Mouse (Mus musculus) right cerebral cortex, adult 18-20 months (tissue): ENCODE measurements around the gene Prkcsh.

Experiments
- DNase-seq: peaks from one replicate; pipeline ENCODE4 v3.0.0; 2022; ENCODE audit warnings: mixed read lengths

Gene Prkcsh

DNA sequence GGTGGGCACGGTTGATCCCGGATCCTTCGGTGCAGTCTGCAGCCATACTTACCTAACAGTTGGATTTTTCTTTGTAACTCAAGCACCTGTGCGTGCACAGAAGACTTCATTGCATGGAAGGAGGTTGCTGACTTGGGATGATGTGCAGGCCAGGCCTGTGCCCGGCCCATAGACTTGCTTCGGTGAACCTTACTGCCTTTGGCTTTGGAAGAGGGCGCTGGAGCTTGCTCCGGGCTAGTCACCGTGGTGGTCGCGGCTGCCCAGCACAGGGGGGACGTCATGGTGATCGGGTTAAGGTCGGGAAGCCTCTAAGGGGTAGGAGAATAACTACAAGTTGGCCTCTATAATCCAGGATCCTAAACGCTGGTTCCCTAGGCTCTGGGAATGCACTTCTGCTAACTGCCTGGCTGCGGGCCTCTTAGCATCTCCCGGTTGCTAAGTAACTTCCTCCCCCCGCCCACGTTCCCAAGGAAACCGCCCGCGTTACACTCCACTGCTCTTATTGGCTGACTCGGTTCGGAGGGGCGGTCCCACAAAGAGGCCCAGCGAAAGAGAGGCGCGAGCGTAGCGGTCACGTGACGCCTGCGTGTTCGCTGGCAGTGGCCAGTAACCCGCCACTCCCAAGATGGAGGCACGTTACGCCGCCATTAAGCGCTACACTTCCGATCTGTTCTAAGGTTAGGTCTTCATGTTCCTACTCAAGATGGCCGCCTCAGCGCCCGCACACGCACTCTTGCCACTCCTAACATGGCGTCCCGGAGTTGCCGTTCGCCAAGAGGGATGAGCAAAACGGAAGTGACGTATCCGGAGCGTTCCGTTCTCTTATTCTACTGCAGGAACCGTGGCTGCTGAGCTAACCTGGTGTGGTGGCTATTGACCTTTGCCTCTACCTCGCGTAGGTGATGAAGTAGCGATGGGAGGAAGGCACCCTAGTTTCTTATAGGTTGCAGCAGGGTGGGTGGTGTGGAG lies at the start of gene Prkcsh, which contains the start of gene Ccdc151:
TSS of gene Prkcsh (plus strand) at position 613 of the 969 bp plus-strand sequence.
TSS of gene Ccdc151 (minus strand) at position 441 of the 969 bp plus-strand sequence.
- DNase-seq: peak; percentile 100

DNA sequence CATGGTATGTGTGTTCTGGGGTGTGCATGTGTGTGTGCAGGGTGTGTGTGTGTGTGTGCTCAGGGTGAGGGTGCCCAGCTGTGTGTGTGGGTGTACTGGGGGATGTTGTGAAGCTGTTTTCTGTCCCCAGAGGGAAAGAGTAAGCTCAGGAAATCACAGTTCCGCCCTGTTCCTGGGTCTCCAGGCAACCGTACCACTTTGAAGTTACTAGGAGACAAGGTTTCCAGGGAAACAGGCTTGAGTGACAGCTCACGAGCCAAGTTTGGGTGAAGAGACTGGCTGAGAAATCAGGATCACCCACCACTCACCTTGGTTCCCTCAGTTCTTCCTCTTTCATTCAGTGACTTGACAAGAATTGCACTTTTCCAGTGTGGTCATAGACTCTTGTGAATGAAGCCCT lies 49.0 kb upstream of the Prkcsh start:
- DNase-seq: peak; percentile 80

DNA sequence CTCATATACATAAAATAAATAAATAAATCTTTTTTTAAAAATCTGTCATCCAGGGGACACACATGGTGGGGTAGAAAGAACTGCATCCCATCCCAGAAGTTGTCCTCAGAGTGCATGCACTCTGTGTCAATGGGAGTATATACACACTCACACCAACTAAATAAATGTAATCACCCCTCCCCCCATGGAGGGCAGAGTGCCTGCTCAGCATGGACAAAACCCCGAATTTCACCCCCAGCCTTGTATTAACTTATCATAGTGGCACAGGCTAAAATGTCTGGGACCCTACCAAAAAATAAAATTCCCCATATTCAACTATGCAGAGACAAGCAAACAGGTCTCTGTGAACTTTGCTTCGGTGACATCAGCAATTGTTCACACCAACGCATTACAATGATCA lies 48.0 kb upstream of the Prkcsh start:
- no peak for DNase-seq

DNA sequence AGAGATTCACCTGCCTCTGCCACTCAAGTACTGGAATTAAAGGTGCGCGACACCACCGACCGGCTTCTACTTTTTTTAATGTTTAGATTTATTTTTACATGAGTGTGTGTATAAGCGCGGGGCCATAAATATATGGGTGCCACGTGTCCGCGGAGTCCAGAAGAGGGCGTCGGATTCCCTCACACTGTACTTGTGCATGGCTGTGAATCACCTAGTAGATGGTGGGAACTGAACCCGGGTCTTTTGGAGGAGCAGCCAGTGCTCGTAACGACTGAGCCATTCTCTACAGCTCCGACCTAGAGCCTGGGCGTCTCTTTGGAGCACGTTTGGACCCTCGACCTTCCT lies 47.4 kb upstream of the Prkcsh start:
- no peak for DNase-seq

DNA sequence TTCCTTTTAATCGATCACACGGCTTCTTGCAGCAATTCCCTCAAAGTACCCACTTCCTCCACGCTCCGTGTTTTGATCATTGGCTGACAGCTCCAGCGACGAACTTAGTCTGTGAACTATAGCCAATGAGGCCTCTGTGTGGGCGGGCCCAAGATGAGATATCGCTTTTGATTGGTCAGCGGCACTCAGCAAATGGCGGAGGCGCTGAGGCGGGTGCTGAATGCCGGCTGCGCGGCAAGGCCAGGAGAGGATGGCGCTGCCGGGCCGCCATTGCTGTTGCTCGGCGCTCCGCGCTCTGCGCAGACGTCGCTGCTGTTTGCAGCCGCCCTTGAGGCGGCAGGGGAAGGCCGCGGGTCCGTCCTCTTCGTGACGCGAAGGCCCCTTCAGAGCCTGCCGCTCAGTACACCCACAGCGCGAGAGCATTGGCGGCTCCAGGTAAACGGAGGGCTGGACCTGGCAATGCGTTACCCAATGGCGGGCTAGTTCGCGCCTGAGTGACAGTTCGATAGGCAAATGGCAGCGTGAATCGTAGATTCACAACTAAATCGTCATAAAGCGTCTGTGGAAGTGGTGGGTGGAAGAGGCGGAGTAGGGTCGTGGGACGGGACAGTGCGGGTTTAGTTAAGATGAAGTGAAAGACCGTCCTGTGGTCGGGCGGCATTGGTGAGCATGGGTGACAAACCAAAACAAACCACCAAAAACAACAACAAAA lies 46.9 kb upstream of the Prkcsh start, which contains the start of gene Swsap1:
TSS of gene Swsap1 (plus strand) at position 186 of the 712 bp plus-strand sequence.
- DNase-seq: peak; percentile 99

DNA sequence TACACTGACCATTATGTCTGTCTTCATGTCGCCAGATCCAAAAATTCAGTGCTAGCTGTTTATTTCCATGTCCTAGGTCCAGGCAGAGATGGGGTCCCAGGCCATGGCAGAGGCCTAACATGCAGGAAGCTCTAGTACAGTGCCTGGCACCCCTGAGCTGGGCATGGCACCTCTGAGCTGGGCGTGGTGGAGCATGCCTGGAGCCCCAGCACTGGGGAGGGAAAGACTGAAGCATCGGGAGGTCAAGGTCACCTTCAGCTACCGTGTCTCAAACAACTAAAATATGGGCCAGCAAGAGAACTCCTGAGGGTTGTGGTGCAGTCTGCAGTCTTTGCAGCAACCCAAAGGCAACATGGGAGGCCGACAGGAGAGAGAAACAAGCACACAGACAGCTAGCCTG lies 44.2 kb upstream of the Prkcsh start:
- DNase-seq: no peak

DNA sequence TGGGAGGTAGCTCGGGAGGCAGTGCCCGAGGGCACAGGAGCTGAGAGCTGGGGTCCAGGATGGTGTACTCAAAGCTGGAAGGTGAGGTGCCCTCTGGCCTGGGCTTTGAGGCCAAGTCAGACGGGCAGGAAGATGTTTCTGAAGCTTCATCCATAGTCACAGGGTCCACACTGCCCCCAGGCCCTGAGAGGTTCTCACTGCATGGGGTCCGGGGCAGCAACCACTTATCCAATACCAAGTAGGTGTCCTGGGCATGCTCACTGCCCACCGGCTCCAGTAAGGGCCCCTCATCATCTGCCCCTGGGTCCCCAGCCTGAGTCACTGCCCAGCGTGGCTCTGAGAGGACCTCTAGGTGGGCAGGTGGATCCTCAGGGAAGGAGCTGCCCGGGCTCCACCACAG lies 43.4 kb upstream of the Prkcsh start:
- no peak for DNase-seq

DNA sequence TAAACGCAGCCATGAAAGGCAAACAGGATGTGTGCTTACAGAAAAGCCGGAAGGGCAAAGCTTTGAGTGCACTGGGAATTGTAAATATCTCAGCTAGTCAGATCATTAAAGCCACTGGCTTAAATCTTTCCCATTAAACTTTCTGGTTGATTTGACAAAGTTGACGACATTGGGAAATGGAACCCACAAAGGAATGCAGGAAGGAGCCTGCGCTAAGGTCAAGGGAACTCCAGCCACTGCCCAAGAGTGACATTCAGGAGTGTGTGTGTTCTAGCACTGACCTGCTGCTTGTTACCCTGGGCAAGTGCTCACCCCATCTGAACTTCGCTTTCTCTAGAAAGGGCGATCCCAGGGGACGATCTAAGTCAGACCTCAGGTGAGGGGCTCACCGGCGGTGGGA lies 42.5 kb upstream of the Prkcsh start:
- no peak for DNase-seq

DNA sequence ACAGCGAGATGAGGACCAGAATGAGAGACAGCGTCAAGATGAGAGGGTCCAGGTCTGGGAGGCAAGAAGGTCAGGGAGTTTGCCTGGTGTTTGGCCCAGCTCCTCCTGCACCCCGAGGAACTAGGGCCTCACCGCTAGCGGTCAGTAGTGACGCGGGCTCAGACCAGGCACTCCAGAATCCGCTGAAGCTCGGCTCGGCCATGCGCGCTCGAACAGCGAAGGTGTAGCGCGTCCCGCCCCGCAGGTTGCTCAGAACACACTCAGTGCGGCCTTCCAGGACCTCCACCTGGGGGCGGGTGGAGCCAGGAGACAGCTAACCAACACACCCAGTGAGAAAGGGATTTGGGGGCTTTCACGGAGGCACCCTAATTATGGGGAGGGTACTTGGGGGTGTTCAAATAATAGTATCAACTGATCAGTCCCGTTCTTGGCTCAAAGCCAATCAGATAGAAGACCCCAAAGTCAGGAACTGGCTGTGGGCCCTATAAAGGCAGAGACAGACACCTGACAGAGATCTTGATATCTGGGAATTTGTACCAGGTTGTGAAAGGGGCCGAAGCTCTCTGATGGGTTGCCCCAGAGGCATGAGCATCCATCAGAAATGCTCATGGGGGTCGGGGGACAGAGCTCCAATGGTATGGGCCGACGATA lies 41.9 kb upstream of the Prkcsh start:
- DNase-seq: no peak

DNA sequence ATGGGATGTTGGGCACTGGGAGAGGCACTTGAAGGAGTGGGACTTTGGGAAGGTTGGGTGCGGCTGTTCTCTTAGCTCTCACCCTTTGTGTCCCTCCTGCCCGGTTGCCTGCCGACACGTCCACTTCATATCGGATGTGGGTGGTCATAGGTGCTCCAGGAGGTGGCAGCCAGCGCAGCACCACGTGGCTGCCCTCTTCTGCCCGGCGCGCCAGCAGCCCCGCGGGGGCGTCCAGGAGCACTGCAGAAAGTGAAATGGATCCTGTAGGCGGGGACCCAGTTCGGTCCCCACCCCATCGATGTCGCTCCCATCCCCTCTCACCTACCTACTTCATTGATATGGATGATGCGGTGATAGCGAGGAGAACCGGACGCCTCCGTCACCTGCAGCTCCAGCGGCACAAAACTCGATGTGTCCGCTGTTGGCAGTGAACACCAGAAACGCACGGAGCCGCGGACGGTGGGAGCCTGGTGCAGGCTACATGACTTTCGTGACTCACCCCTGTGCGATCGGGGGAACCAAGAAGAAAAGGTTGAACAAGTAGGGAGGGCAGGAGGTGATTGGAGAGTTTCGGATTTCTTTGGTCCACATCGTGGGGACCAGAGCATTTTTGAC lies 41.1 kb upstream of the Prkcsh start:
- no peak for DNase-seq

DNA sequence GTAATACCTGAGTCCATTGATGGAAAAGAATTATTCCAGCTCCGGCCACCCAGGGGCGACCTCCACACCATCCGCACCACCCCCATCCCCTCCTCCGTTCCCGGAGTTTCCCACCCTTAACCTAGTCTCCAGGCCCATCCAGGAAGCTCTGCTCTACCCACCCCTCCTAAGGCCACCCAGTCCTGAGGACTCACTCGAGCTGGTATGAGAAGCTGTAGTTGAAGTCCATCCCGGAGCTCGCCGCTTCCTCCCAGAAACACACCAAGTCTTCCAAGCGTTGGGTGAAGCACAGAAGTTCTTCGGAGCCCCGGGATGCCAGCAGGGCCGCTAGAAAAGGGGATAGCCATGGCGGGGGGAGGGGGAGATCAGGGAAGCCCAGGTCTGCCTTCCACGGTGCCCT lies 40.6 kb upstream of the Prkcsh start:
- no peak for DNase-seq

DNA sequence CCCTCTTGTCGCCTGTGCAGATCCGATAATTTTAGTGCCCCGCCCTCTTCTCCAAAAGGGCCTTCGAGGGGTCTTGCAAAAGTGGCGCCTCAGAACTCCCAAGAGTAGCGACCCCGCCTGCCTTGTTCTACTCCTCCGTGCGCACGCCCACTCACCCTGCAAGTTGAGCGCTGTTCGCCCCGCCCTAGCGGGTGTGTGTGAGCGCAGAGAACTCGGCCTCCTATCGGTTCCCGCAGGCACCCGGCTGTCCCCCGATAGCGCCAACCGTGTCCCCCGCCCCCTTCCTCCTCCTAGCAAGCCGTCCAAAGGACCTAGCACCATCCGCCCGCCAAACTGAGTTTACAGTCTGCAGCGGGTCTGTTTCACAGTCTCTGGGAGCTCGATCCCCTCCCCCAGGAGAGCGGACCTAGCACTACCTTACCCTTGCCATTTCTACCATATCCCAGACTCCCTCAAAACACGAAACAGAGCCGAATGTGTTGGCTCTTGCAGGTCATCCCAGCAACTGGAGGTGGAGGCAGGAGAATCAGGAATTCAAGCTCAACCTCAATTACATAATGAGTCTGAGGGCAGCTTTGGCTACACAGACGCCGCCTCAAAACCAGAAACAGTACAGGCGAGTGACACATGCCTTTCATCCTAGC lies 40.1 kb upstream of the Prkcsh start:
- DNase-seq: peak; percentile 88

DNA sequence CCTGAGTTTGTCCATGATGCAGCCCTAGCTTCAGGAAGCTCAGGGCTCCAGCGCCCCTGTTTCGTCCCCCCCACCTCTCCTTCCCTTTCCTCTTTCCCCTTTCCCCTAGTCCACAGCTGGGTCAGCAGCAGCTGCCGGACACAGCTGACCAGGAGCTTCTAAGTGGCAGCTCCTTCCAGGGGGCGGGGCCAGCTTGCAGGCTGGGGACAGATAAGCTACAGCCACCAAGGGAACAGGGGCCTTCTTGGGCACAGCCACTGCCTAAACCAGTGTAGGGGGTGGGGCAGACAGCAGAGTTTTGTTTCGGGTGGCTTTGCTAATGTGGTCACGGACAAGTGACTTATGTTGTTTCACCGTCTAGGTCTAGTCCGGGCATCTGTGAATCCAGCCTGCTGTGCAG lies 39.2 kb upstream of the Prkcsh start, which contains the start of gene Epor:
TSS of gene Epor (minus strand) at position 90 of the 400 bp plus-strand sequence.
- DNase-seq: no peak

DNA sequence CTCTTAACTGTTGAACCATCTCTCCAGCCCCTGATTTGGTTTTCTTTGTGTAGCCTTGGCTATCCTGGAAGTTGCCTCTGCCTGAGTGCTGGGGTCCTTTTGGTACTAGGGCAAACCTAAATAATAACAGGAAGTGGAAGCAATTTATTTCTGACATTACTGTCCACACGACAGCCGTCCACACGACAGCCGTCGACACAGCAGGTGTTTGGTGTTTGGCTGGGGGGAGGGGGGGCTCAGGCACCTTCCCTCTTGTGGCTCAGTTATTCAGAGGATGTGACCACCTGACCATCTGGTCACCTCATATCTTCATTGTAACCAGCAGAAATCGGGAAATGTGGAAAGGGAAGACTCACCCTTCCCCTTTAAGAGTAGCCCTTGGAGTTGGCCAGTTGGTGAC lies 33.7 kb upstream of the Prkcsh start:
- DNase-seq: no peak

DNA sequence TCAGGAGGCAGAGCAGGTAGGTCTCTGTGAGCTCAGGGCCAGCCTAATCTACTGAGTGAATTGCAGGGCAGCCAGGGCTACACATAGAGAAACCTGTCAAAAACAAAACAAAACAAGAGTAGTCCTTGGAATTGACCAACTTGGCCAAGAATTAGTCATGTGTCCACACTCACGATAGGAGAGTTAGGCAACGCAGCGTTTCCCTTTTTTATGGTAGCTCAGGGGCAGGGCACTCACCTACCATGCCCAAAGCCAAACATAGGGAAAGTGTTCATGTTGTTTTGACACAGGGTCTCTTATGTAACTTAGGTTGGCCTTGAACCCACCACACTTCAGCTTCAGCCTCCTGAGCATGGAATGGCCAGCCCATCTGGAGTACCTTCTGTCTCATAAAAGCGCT lies 33.3 kb upstream of the Prkcsh start:
- DNase-seq: no peak

DNA sequence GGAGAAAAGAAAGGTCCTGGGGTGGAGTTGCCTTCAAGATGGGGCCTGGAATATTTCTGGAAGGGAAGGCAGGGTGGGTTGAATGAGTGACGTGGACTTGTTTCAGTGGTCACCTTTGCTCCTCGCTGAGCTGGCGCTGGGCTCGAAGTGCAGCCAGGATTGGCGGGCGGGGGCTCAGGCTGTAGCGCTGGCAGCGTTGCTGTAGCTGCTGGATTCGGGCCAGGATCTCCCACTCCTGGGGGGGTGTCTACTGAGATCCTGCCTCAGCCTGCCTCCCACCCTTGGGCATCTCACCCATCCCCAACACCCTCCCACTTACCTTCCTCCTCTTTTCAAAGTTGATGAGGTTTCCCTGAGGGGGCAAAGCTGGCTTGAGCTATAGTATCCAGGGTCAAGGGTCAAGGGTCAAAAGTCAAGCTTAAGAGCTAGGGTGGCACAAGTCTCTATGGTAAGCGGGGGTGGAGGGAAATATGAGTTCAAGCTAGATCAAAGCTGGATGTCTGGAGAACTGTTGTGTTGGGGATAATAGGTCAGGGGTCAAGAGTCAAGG lies 25.9 kb upstream of the Prkcsh start:
- no peak for DNase-seq

DNA sequence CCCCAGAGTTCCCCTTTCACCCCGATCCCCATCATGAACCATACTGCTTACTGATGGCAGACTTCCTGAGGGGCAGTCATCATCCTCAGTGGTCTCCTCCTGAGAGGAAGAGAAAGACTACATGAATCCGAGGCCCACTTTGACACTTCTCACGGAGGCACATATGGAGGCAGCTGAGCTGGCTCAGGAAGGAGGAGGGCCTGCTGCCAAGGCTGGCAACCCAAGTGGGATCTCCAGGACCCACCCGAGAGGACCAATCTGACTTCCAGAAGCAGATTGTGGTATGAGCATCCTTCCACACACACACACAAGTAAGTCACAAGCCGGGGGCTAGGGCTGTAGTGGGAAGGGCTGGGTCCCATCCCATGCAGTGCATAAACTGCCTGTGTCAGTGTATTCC lies 25.3 kb upstream of the Prkcsh start:
- DNase-seq: no peak

DNA sequence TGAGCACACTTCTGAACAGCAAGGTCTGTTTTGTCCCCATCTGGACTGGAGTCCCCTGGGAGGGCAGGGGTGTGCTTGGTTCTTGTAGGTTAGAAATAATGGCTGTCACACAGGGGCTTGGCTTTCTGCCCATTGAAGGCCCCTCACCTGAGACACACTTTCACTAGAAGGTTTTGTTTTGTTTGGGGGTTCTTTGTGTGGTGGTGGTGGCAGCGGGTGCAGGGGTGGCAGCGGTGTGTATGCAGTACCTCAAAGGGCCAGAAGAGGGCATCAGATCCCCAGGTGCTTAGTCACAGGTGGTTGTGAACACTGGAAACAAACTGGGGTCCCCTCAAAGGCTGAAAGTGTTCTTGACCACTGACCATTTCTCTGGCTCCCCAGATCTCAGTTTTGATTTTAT lies 24.6 kb upstream of the Prkcsh start:
- DNase-seq: no peak

DNA sequence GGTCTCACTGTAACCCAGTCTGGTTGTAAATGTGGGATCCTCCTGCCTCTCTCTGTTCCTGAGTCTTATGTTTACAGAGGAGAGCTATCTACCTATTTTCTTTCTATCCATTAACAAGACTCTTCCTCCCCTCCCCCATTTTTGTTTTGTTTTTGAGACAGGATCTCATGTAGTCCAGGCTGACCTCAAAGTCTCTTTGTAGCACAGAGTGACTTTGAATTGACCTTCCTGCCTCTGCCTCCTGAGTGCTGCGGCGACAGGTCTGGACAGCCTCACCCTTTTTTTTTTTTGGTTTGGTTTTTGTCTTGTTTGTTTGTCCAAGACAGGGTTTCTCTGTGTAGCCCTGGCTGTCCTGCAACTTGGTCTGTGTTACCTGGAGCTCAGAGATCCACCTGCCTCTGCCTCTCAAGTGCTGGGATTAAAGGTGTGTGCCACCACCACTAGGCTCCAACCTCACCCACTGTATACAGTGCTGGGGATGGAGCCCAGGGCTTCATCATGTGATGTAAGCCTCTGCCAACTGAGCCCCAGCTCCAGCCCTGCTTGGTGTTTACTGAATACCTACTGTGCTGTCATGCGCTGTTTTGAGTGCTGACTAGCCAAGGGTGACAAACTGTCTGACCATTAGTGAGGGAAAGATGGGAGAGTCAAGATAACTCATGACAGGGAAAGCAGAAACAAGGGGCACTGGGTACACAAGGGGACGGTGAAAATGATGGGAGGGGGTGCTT lies 24.0 kb upstream of the Prkcsh start:
- DNase-seq: no peak

DNA sequence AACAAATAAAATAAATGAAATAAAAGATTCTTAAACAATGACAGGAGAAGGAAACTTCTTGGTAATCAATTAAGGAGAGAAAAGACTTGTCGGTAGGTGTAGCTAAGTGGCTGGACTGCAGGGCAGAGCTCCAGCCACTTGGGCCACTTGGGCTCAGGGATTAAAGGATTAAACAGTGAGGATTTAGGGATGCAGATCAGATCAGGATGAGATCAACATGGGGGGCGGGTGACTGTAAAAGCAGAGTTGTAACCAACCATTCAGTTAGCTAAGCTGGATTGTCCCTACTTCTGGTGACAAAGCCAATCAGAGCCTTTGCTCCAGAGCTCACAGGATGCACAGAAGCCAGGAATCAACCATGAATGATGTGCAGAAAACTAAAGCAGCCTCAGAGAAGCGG lies 18.7 kb upstream of the Prkcsh start:
- DNase-seq: no peak

DNA sequence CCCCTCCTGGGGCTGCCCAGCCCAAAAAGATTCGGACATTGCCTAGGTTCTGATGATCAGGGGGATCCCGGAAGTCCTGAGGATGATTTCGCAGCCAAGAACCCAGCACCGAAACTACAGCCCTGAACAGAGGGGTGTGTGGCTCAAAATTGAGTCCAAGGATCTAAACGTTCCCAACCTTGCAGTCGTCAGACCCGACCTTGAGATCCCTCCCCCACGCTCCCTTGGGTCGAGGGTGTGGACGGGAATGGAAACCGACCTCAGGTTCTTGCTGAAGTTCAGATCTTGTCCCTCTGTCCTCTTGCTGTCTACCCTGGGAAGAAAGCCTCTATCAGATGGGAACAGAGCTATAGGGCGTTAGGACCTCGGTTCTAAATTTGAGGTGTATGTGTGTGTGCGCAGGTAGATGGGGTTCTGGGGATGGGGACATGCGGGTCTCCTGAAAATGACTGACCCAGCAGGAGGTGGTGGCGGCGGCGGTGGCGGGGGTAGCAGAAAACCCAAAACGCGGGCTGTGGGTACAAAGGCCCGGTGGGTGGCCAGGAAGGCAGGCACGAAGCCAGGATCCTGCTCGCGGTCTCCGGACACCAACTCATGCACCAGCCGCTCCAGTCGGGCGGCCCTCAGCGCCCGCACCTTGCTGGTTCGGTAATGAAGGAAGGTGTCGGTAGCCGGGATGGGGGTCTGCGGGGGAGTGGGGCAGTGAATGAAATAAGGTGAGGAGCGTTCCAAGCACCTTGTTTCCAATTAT lies 14.8 kb upstream of the Prkcsh start:
- no peak for DNase-seq
